Mouse (Mus musculus): ENCODE measurements around the gene Mcts1. TPM values are rescaled to one million over a fixed set of nuclear protein-coding genes. Genes with fewer than 3 reads are reported as not detected.

The Mcts1 gene
- total RNA-seq (2021), result 10 to 100 TPM; 73.0 to 75.3 TPM
- long read RNA-seq, experiment 1, transcript Mcts1-201 (6 exons, 783 nt), result major isoform, 31 of 59 reads
- long read RNA-seq, experiment 1, partial matches to known transcripts, result 17 of 59 reads
- long read RNA-seq, experiment 1, other reads (novel, unspliced or antisense), result 11 of 59 reads
- long read RNA-seq, experiment 2, transcript Mcts1-201 (6 exons, 783 nt), result major isoform, 29 of 53 reads
- long read RNA-seq, experiment 2, partial matches to known transcripts, result 13 of 53 reads
- long read RNA-seq, experiment 2, other reads (novel, unspliced or antisense), result 11 of 53 reads

DNA sequence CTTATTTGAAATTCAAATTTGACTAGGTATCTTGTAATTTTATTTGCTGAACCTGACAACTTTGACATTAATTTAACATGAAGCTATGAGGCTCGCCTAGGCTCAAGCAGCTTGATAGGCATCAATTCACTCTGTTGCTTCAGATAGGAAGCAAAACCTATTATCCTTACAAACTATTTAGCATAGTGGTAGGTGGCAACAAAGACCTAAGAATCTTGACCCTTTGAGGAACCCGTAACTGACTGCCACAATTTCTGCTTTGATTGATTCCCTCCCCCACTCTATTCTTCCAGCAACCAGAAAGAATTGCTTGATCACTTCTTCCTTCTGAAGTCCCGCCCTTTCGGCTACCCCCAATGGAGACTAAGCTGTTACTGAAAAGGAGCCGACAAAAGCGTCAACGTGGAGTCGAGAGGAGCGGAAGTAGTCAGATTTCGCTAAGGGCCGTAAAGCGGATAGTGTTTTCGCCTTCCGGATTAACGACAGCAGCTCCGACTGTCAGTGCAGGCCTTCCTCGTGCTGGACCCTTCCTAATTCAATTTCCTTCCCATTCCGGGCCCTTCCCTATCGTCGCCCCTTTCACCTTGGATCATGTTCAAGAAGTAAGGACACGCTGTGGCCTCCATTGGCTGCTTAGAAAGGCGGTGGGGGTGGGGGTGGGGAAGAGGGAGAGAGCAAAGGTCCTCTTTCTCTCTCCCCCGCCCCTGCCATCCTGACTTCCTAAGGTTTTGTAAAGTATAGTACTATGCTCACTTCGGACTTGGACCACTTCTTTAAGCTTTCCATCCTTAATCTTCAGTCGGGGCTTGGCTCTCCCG is at the start of gene Mcts1:
Mcts1 (plus strand) TSS at position 402 of the 818 bp plus-strand sequence.
- peak; percentile 58 to 68 for DNase-seq (ENCODE audit: low spot score in 2 of 2)

DNA sequence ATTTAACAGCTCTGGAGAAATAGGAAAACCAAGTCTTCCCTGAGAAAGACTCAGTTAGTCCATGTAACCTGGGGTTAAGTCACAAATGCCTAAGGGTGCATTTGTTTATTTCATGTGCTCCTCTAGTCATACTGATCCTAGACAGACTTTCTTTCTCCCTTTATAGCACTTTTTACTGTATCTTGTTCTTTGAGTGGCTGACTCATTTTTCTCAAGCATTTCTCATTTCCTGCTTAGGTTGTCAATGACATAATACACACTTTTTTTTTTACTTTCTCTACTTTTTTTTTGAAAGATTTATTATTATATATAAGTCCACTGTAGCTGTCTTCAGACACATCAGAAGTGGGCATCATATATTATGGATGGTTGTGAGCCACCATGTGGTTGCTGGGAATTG is 47.1 kb upstream of the Mcts1 start:
- no peak for DNase-seq (ENCODE audit: low spot score in 2 of 2)

DNA sequence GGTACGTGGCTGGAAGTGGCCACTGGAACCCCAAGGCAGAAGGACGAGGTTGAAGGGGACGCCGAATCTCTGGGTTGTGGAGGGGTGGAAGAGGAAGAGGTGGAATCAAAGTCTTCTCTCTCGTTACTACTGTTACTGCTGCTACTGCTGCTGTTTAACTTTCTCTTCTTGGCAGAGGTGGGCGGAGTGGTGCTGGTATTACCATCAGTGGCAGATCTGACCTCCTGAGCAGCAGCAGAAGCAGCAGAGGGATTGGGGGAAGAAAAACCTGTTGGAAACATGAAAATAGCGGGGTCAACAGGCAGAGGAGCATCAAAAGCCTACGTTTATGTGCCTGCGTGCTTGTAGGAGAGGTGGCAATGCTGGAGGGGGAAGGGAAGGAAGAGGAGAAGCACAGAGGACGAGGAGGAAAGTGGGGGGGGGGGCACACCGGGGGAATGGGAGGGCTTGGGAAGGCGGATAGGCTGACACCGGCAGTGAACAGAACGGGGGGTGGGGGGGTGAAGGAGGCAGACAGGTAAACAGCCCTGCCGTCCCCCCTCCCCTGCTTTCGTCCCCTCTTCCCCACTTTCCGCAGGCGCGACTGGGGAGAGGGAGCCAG is 36.3 kb upstream of the Mcts1 start:
- DNase-seq (ENCODE audit: low spot score in 2 of 2), result peak; percentile 5 to 14

DNA sequence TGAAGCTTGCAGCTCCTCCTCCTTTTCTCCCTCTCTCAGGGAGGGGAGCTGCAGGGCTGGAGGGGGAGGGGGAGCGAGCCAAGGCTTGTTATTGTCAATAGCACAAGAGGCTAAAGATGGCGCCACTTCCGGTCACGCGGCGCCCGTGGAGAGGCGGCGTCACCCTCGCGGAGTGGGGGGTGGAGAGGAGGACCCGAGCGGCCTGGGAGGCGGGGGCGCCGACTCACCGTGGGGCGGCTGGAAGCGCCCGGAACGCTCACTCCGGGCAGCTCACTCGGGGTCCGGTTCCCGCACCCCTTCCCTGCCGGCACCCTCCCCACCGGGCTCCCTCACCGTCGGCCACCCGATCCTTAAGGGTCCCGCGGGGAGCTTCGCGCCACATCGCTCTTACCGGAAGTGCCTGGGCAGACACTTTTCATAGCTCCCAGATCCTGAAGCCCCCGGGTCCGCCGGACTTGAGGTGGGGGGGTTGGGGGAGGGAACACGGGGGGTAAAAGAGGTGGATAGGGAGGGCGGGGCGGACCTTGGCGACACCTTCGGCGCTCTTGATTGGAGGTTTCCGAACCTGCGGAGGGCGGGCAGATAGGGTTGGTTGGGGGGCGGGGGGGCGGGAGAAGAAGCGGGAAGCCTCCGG is 35.7 kb upstream of the Mcts1 start:
- peak; percentile 88 to 90 for DNase-seq (ENCODE audit: low spot score in 2 of 2)

DNA sequence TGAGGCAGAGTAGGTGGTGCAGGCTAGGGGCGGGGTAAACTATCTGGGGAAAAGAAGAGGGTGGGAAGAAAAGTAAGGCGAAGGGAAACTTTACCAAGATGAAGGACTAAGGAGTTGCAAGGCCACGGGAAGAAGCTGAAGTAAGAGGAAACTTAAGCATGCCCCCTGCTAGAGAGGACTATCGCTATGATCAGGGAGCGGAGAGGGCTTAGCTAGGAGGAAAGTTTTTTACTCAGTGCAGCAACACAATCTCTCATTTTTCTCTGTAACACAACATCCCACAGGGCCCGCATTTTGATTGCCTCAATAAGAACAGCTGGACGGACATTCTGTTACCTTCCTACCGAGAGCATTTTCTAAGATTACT is 35.2 kb upstream of the Mcts1 start:
- no peak for DNase-seq (ENCODE audit: low spot score in 2 of 2)

DNA sequence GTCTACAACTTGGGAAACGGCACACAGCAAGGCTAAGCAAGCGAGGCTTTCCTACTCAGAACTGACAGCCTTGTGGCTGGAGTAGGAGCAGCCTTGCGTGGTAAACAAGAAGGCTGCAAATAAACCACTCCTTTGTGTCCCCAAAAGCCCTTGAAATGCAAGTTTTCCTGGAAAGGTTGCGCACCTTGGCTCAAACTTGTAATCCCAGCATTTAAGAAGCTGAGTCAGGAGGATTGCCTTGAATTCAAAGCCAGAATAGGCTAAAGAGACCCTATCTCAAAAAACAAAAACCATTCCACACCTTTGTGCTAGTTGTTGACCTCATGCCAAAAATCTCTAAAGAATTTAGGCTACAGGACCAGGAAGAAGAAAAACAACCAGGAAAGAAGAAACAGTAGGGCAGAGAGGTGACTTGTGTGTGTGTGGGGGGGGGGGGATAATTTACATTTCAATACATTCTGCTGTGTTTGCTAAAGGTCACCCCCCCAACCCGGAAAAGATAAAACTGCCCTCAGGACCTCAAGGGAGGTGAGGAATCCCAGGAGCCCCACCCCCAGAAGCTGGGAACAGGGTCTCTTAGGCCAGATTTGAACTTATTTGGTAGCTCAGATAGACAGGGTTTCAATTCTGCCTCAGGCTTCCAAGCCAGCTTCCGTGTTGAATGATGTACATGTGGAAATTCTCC is 33.7 kb upstream of the Mcts1 start:
- no peak for DNase-seq (ENCODE audit: low spot score in 2 of 2)

DNA sequence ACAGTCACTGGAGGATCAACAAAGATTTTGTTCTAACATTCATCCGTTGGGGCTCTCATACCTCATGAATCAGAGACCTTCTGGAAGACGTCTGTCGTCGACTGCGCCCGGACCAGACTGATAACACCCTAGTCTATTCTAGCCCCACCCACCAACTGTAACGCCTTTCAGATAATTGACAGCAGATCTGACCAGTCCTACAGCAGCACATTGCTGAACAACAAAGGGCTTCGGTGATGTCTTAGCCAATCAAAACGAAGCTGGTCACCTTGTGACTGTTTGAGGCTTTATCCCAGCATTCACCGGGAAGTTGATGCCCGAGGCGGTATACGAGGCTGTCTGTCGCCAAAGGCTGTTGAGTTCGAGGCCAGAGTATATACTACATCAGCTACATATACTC is 24.3 kb upstream of the Mcts1 start, which contains the start of gene Cul4b:
Cul4b (minus strand) TSS at position 119 of the 400 bp plus-strand sequence.
- DNase-seq (ENCODE audit: low spot score in 2 of 2), result no peak

DNA sequence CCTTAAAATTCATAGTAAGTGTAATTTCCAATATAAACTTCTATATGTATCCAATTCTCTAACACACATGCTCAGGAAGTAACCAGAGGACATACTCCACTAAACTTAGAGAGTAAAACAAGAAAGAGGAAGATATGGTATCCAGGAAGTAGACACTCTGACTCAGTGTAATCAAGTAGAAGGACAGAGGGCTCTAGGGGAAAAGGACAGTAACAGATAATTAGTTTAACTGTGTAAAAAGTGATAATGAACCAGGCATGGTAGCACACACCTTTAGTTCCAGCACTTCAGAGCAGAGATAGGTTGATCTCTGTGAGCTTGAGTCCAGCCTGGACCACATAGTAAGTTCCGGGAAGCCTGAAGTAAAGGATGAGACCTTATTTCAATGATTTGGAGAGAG is 19.2 kb upstream of the Mcts1 start:
- no peak for DNase-seq (ENCODE audit: low spot score in 2 of 2)

DNA sequence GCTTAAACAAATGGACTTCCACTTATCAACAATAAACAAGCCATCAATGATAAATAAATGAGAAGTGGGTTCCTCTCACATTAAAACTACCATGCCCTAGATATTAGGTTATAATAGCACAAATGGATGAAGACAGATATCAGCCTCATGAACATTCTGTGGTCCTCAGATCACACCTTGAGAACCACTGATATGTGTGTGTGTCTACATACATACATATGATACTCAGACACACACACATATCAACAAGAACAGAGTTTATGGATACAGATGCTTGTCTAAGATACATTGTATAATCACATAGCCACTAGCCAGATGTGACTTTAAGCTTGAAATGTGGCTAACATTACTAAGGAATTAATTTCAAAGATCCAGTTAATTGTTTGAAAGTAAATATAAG is 17.1 kb upstream of the Mcts1 start:
- no peak for DNase-seq (ENCODE audit: low spot score in 2 of 2)

DNA sequence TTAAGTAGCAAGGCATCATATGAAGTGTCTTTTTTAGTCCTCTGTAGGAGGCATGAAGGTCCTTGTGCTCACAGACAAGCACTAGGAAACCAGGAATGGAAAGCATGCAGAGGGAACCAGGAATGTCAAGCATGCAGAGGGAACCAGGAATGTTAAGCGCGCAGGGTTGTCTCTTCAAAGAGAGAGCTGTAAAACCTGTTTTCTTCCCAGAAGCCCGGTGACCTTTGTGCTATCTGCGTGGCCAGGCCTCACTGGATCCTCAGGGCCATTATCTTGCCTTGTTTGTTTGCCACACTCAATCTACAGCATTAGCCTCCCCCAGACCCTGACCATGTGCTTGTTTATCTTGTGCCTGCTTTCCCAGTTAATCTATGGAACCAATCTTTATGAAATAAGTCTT is 10.6 kb upstream of the Mcts1 start:
- DNase-seq (ENCODE audit: low spot score in 2 of 2), result no peak

DNA sequence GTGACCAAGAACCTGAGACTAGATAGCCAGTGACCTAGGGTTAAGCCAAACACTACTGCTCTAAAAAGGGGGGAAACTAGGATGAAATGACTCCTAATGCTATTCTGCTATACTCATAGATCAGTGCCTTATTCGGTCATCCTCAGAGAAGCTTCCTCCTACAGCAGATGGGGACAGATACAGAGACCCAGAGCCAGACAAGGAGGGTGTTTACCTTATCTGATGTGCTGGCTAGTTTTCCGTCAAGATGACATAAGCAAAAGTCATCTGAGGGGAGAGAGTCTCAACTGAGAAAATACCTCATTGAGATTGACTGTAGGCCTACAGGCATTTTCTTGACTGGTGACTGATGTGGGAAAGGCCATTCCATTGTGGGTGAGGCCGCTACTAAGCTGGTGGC is 8.6 kb upstream of the Mcts1 start:
- no peak for DNase-seq (ENCODE audit: low spot score in 2 of 2)

DNA sequence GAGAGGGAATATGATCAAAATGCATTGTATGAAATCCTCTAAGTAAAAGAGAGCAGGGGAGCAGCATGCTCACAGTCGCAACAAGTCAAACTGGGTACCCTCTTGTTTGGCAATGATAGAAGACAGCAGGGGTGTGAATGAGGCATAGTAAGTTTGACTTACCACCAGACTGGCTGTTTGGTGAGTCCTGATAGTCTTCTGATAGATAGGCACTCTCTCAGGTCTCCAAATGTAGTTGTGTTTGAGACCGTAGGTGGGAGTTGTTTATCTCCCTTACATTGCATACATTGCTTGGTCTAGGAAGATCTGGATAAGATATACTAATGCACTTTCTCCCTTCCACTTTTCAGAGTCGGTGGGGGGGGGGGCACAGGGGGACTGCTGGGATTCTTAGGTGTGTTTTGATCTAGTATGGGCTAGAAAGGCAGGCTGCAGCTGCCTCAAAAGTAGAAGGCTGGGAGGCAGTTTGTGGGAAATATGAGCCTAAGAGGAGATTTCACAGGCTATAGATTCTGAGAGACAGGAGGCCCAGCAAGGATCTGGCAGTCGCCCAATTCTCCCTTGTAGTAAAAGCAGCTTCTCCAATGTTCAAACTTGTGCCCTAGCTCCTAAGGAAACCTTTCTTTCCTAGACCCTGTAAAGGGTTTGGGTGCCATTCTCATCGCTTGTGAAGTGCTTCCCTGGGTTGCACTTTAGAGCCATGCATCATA is 7.0 kb upstream of the Mcts1 start:
- DNase-seq (ENCODE audit: low spot score in 2 of 2), result no peak

DNA sequence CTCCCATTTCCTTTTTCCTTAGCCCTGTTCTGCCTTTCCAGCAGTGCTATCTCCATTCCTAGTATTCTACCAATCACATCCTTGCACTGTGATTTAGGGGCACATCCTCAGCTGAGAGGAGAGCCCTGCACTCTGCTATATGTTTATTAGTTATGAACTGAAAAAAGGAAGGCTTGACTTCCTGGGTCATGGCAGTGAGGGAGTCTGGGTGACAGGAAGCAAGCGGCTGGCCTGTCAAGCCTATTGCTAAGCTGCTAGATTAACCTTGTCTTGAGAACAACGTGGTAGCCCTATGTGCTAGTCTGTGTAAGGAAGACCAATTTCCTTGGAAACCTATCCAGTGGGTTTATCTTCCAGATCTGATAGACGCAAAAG is 604 bp downstream of the Mcts1 start:
- DNase-seq (ENCODE audit: low spot score in 2 of 2), result peak; percentile 2 to 12

DNA sequence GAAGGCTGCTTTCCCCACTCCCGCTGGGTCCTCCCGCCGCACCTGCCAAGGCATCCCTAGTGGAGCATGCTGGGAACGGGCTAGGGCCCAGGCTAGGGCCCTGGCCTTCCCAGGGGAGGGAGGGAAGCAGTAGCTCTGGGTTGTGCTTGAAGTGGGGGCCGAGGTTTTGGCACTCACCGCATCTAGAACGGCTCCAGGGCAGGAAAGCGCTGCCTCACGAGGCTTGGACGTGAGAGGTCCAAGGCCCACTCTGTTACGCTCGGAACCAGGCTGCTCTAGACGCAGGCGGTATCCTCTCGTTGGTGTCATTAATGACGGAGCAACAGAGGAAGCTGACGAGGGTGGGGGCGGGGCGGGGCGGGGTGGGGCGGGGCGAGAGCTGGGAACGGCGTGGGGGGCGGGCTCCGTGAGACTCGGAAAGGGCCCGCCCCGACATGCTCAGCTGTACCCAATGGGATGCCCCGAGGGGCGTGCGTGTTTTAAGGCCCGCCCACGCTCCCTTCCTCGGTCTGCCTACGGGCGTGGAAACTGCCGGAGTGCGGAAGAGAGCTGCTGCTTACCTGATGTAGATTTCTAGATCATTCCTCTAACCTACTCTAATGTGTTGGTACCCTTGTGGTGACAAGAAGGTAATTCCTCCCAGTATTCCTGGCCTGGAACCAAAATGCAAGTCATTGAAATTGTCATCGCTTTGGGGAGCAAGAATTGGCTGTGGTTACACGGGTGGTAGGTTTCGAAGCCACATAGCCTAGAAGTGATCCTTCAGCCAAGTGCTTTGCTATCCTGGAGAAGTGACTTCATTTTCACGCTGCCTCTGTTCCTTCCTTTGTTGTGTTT is 34.6 kb downstream of the Mcts1 start, which contains the start of gene C1galt1c1:
C1galt1c1 (minus strand) TSS at position 287 of the 837 bp plus-strand sequence.
- peak; percentile 86 to 89 for DNase-seq (ENCODE audit: low spot score in 2 of 2)

DNA sequence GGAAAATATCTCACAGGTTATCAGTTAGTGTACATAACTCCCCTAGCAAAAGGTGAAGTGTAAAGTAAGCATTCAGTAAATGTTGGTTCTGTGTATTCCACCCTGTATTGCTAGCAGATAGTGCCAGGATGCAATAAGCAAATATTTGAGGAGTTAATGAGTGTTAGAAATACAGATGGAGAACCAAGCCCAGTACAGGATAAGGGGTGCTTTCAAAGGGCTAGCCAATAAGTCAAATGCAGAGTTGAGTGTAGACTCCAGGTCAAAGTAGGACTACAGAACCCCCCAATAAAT is 35.2 kb downstream of the Mcts1 start:
- no peak for DNase-seq (ENCODE audit: low spot score in 2 of 2)

DNA sequence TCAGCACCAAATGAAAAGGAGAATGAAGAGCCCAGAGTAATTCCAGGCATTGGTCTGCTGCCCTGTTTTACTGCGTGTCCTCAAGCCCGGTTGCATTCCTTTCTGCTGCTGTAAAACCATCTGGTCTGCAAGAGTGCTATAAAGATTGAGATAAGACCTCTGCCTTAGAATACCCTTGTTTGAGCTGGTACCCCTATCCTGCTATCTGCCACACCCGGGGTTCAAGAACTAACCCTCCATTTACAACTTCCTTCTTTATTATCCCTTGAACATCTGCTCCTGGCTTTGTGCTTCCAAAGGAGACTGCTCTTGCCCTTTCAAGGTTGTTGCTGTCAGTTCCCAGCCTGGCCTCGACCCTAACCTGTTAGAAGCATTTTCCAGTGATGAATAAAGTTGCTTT is 41.1 kb downstream of the Mcts1 start:
- DNase-seq (ENCODE audit: low spot score in 2 of 2), result no peak

DNA sequence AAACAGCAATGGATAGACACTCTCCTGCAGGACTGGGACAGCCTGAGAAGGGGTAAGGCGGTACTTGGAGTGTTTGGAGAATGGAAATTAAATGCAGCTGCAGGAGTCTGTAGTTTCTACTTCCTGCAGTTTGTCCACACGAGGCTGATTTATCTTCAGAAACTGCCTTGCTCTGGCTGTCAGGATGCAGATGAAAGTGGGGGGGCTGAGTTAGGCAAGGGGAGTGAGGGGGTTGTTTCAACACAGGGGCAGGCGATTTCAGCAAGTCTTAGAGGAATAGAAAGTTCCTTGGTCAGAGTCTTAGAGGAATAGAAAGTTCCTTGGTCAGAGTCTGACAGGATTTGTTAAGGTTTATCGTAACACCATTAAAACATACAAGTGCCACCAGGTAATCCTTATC is 41.8 kb downstream of the Mcts1 start:
- no peak for DNase-seq (ENCODE audit: low spot score in 2 of 2)

DNA sequence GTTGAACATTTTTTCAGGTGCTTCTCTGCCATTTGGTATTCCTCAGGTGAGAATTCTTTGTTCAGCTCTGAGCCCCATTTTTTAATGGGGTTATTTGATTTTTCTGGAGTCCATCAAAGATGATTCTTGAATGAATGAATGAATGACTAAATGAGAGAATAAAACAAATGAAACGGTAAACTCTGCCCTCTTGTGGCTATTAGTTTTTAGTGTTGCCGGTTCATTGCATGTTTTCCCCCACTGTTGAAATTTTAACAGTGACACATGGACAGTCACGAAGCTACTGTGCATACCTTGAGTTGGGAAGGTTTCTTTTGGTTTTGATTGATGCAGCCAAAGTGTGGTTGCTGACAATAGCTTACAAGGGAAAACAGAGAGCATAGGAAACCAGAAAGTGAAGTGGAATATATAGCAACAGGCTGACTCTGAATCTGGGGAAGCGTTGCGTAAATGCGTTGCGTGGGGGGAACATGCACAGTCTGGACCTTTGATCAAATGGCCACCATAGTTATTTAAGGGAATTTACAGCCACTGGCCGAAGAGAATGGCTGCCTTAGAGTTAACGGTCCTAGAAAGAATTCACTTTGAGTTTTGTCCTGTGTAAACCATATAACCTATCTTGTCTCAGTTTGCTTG is 50.1 kb downstream of the Mcts1 start:
- no peak for DNase-seq (ENCODE audit: low spot score in 2 of 2)

DNA sequence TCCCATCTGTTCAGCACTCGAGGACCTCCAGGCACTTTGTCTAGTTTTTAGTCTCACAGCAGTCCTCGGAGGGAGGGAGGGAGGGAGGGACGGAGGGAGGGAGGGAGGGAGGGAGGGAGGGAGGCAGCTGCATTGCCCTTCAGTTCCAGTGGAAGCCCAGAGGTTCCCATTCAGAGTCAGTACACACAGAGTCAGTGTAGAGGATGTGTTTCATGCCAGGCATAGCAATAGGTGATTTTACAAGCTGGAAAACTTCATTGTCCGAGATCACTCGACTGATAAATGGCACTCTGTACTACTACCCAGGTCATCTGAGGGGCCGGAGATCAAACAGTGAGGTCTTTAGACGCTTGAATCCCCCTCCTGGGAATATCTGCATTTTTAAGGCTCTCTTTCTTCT is 50.8 kb downstream of the Mcts1 start:
- no peak for DNase-seq (ENCODE audit: low spot score in 2 of 2)

Measured in left cerebral cortex, adult 18-20 months (tissue).